Mouse (Mus musculus) spleen, embryonic (tissue): Measurements from ENCODE around the gene 4921511C20Rik.

ENCODE experiments used
- CTCF ChIA-PET: fragments of 350-600 bp; sonication (Branson Sonifier 250); formaldehyde crosslinking; loops from one replicate; lab custom pipeline; 2022; lab: Charles Lee

4921511C20Rik gene

DNA sequence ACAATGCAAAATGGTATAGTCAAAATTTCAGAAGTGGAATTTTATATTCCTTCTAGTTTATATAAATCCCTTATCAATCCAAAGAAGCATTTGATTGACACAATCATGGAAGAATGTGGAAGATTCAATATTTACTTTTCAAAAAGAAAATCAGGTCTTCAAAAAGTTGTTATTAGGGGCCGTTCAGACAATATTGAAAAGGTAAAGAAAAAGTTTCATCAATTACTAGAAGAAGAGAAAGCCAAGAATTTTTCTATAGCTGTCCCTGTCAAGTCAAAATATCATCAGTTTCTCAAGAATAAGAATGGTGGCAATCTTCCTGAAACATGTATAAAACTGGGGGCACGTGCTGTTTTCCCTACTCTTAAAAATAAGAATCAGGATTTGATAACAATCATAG, at the start of gene 4921511C20Rik:
4921511C20Rik (plus strand) TSS at position 301 of the 400 bp plus-strand sequence.
- CTCF ChIA-PET, result no interaction called here
